Mouse (Mus musculus) fibroblast of lung, adult 2 months (primary cell): ENCODE results near the gene Creb5.

Experiments
- DNase-seq: peaks from one replicate; pipeline ENCODE4 v3.0.0-alpha.2; 2011; ENCODE audit warnings: low read depth

Gene Creb5

DNA sequence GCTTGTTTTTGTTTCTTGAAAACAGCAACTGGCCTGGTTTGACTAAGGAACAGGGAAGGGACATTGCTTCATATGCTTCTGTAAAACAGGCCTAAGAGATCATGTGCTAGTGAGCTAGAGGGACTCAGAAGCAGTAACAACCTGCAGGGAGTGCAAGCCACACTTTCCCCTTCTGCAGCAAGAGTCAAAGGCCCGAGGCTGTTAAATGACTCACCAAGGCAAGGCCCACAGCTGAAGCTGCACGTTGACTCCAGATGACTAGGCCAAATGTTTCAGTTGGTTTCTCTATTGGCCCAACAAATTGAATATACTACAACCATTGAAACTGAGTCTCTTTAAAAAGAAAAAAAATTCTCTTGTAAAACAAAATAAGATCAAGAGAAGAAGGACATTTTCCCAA, 417.4 kb downstream of the Creb5 start:
- peak; percentile 46 for DNase-seq

DNA sequence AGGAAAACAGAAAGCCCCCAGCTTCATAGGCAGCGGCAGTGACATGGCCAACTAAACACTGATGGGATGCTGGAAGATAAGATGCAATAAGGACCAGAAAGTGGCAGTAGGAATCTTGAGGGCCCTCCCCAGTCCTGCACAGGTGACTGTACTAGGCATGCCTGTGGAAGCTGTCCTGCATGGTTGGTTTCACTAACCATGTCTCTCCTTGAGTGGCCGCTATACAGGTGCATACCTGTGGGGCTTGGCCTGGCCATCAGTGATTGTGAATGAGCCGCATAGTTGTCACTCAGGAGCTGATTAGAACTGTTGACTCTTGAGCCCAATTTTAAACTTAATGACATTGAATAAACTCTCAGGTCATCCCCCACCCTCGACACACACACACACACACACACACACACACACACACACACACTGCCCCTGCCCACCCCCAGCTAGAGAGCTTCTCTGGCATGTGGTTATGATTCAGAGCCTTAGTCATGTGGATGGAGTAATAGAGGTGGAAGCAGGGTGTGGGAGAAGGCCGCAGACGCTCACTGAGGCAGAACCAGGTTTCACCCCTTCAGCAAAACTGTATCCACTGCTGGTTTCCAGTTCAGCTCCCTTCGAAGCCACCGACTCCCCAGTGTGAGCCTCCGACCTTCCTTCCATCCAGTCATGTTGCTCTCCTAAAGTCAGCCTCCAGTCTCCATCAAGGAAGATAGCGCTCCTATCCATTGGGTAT, 419.7 kb downstream of the Creb5 start:
- DNase-seq, result no peak

- DNase-seq, result no peak
Observed at GRCm38 (mm10) chr6:53707795-53708194, 420.7 kb downstream of the Creb5 start.

GRCm38 (mm10) chr6:53709694-53710442, 422.8 kb downstream of the Creb5 start:
- DNase-seq, result no peak

DNA sequence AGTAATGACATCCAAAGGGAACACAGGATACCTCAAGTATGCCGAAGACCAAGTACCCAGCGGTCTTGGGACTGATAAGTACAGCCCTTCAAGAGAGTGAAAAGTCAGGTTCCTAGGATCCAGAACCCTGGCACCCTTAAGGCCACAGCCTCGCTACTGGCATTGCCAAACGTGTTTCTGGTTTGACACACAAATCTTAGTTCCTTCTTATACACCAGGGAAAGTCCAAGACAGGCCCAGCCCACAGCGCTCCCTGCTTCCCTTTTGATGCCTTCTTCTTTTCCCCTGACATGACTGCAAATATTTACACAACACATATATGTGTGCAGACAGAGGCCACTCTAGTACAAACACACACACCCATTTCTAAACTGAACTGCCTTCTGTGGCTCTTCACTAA, 423.5 kb downstream of the Creb5 start:
- no peak for DNase-seq

DNA sequence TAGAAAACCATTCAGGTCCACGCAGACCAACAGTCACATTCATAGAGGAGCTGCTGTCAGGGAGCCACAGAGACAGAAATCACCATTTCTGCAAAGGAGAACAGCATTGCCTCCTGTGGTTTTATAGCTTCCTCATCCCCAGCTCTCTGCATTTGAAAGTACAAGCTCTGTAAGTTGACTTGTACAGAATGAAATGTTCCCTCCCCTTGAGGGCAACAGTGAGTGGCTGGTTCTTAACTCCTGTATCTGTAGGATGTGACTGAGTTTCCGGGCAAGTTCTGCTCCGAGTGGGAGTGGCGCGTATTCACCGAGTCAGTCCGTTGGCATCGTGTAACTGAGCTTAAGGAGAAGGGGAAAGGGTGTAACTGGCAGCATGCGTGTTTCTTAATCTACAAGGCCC, 426.1 kb downstream of the Creb5 start:
- no peak for DNase-seq

DNA sequence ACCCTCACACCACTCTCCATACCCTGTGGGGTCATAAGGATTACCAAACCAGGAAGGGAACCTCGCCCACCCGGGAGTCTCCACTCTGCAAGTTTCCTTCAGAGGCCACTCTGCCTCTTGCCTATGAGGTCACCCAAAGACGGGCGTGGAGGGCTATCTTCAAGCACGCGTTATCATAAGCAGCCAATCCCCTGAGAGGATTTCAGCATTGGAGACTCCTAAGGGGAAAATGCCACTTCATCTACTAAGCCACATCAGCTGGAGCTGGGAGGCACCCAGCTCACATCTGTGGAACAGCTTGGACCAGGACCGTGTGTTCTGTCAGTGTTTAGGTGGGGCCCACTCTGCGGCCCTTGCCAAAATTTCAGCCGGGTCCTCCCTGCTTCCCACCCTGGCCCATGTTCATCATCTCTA, 427.8 kb downstream of the Creb5 start:
- DNase-seq, result no peak

GRCm38 (mm10) chr6:53716013-53716412, 428.9 kb downstream of the Creb5 start:
- DNase-seq, result no peak

DNA sequence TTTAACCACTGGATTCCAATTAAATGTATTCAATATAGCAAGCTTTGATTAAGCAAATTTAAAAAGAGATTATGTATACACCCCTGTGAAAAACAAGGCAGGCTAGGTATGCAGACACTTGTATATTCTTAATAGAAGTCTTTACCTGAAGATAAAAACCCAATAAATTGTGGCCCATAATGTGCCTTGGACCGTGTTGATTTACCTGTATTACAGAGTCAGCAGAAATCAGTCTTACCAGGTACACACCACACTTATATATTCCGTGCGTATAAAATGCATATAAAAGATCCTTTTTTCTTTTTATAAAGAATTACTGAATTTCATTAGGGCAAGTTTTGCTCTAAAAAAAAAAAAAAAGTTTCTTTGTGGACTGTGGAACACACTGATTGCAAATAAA, 432.9 kb downstream of the Creb5 start:
- DNase-seq, result no peak

- peak; percentile 13 for DNase-seq
Observed at GRCm38 (mm10) chr6:53721595-53721994, 434.5 kb downstream of the Creb5 start.

DNA sequence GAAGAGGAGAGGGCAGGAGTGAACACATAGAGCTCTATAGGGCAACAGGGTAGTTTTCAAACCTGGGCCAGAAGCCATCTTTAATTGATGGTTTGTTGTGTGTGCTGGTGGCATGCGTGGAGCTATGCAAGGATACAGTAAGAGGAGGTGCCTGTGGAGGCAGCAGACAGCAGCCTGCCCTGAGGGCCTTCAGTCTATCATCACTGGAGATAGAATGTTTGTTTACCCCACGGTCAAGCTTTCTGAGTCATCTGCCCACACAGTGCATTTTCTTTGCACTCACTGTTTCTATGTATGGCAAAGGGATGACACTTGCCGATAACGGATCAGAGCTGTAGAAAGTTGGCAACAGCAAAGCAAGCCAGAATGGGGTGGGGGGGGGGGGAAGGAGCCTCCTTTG, 435.6 kb downstream of the Creb5 start:
- DNase-seq, result no peak

DNA sequence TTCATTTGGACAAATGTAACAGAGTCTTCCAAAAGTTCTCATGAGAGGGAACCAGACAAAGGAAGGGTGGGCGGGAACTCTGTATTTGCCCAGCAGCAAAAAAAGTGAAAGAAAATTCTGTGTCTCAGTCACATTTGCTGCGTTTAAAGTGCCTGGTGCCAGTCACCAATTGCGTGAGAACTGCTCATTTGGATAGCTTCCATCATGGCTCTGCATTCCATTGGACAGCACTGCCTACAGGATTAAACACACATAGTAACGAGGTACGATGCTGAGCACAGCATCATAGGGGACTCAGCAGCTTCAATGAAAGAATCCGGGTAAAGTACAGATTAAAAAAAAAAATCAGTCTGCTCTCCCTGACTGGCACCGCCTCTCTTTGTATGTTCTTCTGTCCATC, 443.4 kb downstream of the Creb5 start:
- DNase-seq, result no peak

GRCm38 (mm10) chr6:53730996-53731485, 444.0 kb downstream of the Creb5 start:
- DNase-seq, result no peak

GRCm38 (mm10) chr6:53733546-53733945, 446.5 kb downstream of the Creb5 start:
- no peak for DNase-seq

DNA sequence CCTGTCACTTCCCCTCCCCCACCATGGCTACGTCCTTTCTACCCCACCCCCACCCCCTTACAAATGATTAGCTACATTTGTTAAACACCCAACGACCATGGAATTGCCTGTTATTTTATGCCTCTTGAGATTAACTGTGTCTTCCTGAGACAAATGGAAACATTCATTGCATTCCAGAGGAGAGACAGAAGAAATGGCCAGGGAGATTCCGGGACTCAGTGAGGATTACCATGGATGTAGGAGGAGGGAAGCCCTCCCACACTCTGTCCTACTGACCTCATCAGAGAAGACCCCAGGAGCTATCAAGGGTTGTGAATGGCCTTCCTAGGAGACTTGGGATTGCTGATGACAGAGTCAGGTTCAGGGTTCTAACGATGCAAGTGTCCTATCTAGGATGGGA, 446.9 kb downstream of the Creb5 start:
- no peak for DNase-seq

DNA sequence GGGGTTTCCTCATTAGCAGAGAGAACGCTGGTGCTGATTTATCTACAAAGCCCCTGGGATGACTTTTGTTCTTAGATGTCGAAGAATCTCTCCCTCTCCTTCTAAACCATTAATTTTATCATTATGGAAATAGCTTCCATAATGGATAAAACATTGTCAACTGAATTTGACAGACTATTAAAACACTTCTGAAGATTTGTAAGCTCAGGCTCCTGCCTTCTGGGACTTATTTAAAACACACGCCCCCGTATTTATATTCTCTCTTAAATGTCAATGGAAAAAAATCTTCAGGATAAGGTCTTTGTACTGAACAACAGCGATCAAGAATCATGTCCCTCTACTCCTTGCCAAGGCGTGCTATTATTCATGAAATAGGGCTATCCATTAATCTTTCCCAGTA, 448.6 kb downstream of the Creb5 start:
- DNase-seq, result no peak

DNA sequence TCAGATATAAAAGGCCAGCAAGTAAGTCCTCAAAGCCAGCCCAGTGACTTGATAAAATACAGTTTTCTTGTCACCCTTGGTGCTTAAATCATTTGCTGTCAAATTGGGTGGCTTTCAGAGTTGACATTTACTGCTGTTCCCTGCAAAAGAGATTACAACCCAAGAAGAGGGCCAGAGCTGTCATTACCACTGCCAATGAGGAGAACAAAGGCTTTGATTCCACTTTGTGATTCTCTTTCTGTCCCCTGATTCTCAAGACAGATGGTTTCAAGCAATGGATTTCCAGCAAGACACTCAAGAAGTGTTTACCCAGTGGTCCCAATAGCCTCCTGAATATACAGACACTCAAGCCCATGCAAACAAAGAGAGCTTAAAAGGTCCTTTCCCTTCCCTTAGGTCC, 451.1 kb downstream of the Creb5 start:
- no peak for DNase-seq

GRCm38 (mm10) chr6:53741222-53741621, 454.2 kb downstream of the Creb5 start:
- no peak for DNase-seq
